Mouse (Mus musculus): ENCODE measurements around the gene Ube3c. TPM values are rescaled to one million over a fixed set of nuclear protein-coding genes. Genes with fewer than 3 reads are reported as not detected.

The Ube3c gene
- total and polyA plus RNA-seq, 2 experiments from 2014 or later, result 17.0 to 43.2 TPM

DNA sequence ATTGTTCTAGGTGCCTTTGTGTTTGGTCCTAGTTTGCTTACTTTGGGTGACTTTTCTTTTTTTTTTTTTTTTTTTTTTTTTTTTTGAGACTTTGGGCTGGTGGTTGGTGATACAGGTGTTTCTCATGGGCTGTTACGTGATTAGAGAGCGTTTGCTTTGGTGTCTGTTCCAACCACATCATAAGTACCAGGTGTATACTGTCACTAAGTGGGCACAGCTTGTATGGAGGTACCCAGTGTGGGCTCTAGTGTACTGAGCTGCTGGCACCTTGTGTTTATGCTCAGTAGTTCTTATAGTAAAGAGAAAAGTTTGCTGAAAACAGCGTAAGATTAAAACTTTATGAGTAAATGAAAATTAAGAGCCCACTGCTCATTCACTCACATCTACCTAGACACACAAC lies 107.4 kb downstream of the Ube3c start:
- H3K9me3 ChIP-seq (replicated peaks; ENCODE audit: control insufficient read depth, low read length), result 0 out of 2 replicates have a peak, but pooled peaks cover 4% of the 10 kb centered on the region
- ATAC-seq (ENCODE audit: insufficient read depth, low read depth) (no peak), DNase-seq (ENCODE audit: low spot score) (no peak)
- no peak for TF ChIP-seq EP300 (IDR thresholded peaks at IDR 0.05; ENCODE audit: low read depth)
- no peak for TF ChIP-seq CTCF (IDR thresholded peaks at IDR 0.05; ENCODE audit: low read depth)
- H3K4me2 ChIP-seq (ENCODE audit: low read depth, low read length), result no peak overlapping the region
- peaks cover 37% of the 10 kb centered on the region for H3K36me3 ChIP-seq (replicated peaks; ENCODE audit: control insufficient read depth, insufficient read depth, low read length)
- H3K27ac ChIP-seq (ENCODE audit: low read depth), result no peak overlapping the region
- H3K9ac ChIP-seq (replicated peaks; ENCODE audit: low read depth, low read length), result no peak overlapping the region
- H3K4me1 ChIP-seq (ENCODE audit: control insufficient read depth, insufficient read depth), result no peaks in the 10 kb centered on the region
- WGBS, result 90% methylated on average over 3 of the region's 3 CpGs
- no peak overlapping the region for H3K4me3 ChIP-seq (ENCODE audit: low read depth, low read length)
- H3K27me3 ChIP-seq (ENCODE audit: control insufficient read depth, insufficient read depth, low read length), result no peaks in the 10 kb centered on the region

DNA sequence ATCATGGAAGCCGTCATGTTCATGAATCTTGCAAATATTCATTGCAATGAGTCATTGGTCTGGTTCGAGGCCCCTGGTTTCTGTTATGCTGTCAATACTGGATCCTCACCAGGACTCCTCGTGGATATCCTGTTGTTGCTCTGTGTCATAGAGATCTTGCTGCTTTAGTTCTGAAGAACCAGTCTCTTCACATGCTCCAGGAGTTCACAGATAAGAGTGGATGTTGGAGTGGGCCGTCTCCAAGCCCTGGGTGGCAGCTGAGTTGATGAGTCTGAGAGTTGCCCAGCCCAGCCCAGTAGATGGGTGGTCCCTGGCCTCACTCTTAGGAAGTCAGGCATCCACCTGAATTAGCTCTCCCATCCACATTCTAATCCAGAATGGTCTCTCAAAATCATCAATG lies 116.0 kb downstream of the Ube3c start:
- TF ChIP-seq CTCF (IDR thresholded peaks at IDR 0.05; ENCODE audit: low read depth) (no peak), EP300 (IDR thresholded peaks at IDR 0.05; ENCODE audit: low read depth) (no peak)
- no peaks in the 10 kb centered on the region for H3K36me3 ChIP-seq (replicated peaks; ENCODE audit: control insufficient read depth, insufficient read depth, low read length)
- DNase-seq (ENCODE audit: low spot score) (no peak), ATAC-seq (ENCODE audit: insufficient read depth, low read depth) (no peak)
- WGBS, result 43% methylated on average over 4 of the region's 4 CpGs
- H3K4me1 ChIP-seq (ENCODE audit: control insufficient read depth, insufficient read depth), result no peaks in the 10 kb centered on the region
- H3K27ac ChIP-seq (ENCODE audit: low read depth), result no peak overlapping the region
- H3K9ac ChIP-seq (replicated peaks; ENCODE audit: low read depth, low read length), result no peak overlapping the region
- no peak overlapping the region for H3K4me2 ChIP-seq (ENCODE audit: low read depth, low read length)
- H3K4me3 ChIP-seq (ENCODE audit: low read depth, low read length), result no peak overlapping the region
- no peaks in the 10 kb centered on the region for H3K27me3 ChIP-seq (ENCODE audit: control insufficient read depth, insufficient read depth, low read length)
- H3K9me3 ChIP-seq (replicated peaks; ENCODE audit: control insufficient read depth, low read length), result 0 out of 2 replicates have a peak, but pooled peaks cover 8% of the 10 kb centered on the region

DNA sequence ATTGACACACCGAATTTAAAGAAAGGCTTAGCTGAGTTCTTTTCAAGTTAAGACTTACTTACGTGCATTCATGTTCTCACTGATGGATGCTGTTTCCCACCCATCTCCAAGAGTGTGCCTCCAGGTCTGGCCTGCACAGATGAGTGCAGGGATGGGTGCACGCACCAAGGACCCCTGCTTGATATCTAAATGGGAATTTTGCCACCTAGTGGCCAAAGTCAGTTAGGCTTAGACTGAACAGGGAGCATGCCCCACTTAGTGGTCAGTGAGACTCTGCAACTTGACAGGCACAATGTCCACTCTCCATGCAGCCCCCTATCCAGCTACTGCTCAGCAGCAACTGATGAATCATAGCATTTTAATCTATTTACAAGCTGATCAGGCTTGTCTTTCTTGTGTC lies 118.6 kb downstream of the Ube3c start:
- Histone ChIP-seq H3K9ac (replicated peaks; ENCODE audit: low read depth, low read length) (no peak overlapping the region), H3K9me3 (replicated peaks; ENCODE audit: control insufficient read depth, low read length) (no peaks in the 10 kb centered on the region), H3K36me3 (replicated peaks; ENCODE audit: control insufficient read depth, insufficient read depth, low read length) (no peaks in the 10 kb centered on the region), H3K27ac (ENCODE audit: low read depth) (no peak overlapping the region), H3K4me2 (ENCODE audit: low read depth, low read length) (no peak overlapping the region), H3K4me3 (ENCODE audit: low read depth, low read length) (no peak overlapping the region), H3K4me1 (ENCODE audit: control insufficient read depth, insufficient read depth) (no peaks in the 10 kb centered on the region), H3K27me3 (ENCODE audit: control insufficient read depth, insufficient read depth, low read length) (no peaks in the 10 kb centered on the region)
- WGBS, result 44% methylated on average over 3 of the region's 3 CpGs
- TF ChIP-seq EP300 (IDR thresholded peaks at IDR 0.05; ENCODE audit: low read depth) (no peak), CTCF (IDR thresholded peaks at IDR 0.05; ENCODE audit: low read depth) (peak; percentile 75)
- DNase-seq (ENCODE audit: low spot score), result peak; percentile 42
- ATAC-seq (ENCODE audit: insufficient read depth, low read depth), result 0 out of 2 replicates have a peak, but pooled peaks have one; percentile 24

DNA sequence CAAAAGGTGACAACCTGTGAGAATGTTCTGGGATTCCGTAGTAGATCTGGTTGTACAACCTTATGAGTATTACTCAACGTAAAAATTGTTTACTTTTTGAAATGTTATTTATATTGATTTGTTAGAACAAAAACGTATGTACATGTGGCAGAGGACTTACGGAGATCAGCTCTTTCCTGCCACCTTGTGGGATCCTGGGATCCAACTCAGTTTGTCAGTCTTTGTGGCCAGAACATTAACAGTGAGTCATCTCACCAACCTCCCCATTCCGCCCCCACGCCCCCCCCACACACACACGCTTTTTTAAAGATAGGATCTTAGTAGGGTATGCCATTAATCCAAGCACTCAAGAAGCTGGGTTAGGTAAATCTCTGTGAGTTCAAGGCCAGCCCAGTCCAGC lies 119.3 kb downstream of the Ube3c start:
- no peaks in the 10 kb centered on the region for H3K9me3 ChIP-seq (replicated peaks; ENCODE audit: control insufficient read depth, low read length)
- H3K4me1 ChIP-seq (ENCODE audit: control insufficient read depth, insufficient read depth), result no peaks in the 10 kb centered on the region
- no peak overlapping the region for H3K27ac ChIP-seq (ENCODE audit: low read depth)
- H3K36me3 ChIP-seq (replicated peaks; ENCODE audit: control insufficient read depth, insufficient read depth, low read length), result no peaks in the 10 kb centered on the region
- H3K4me3 ChIP-seq (ENCODE audit: low read depth, low read length), result no peak overlapping the region
- WGBS, result 39% methylated on average over 7 of the region's 7 CpGs
- no peak overlapping the region for H3K4me2 ChIP-seq (ENCODE audit: low read depth, low read length)
- ATAC-seq (ENCODE audit: insufficient read depth, low read depth) (no peak), DNase-seq (ENCODE audit: low spot score) (no peak)
- TF ChIP-seq CTCF (IDR thresholded peaks at IDR 0.05; ENCODE audit: low read depth) (peak; percentile 24; the same call in 1 of the 2 replicates), EP300 (IDR thresholded peaks at IDR 0.05; ENCODE audit: low read depth) (no peak)
- no peak overlapping the region for H3K9ac ChIP-seq (replicated peaks; ENCODE audit: low read depth, low read length)
- no peaks in the 10 kb centered on the region for H3K27me3 ChIP-seq (ENCODE audit: control insufficient read depth, insufficient read depth, low read length)

DNA sequence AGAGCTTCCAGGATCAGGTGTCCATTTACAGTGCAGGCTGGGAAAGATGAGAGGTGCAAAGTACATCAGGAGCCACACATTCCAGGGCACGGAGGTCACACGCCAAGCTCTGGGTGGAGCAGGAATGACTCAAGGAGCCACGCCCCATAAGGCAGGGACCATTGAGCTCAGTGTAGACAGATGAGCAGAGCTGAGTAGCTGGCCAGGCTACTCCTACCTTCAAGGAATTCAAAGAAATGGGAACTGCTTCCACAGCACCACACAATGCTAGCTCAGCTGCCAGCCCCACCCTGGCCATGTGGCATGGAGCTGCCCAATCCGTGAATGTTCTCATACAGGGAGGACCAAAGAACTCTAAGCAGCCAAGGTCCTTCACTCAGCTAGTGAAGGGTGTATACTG lies 129.5 kb downstream of the Ube3c start:
- WGBS, result 72% methylated on average over 4 of the region's 4 CpGs
- Histone ChIP-seq H3K9ac (replicated peaks; ENCODE audit: low read depth, low read length) (no peak overlapping the region), H3K9me3 (replicated peaks; ENCODE audit: control insufficient read depth, low read length) (no peaks in the 10 kb centered on the region), H3K27me3 (ENCODE audit: control insufficient read depth, insufficient read depth, low read length) (no peaks in the 10 kb centered on the region), H3K4me2 (ENCODE audit: low read depth, low read length) (no peak overlapping the region), H3K4me1 (ENCODE audit: control insufficient read depth, insufficient read depth) (0 out of 2 replicates have a peak, but pooled peaks cover 3% of the 10 kb centered on the region), H3K4me3 (ENCODE audit: low read depth, low read length) (no peak overlapping the region), H3K27ac (ENCODE audit: low read depth) (no peak overlapping the region), H3K36me3 (replicated peaks; ENCODE audit: control insufficient read depth, insufficient read depth, low read length) (no peaks in the 10 kb centered on the region)
- ATAC-seq (ENCODE audit: insufficient read depth, low read depth) (no peak), DNase-seq (ENCODE audit: low spot score) (no peak)
- TF ChIP-seq CTCF (IDR thresholded peaks at IDR 0.05; ENCODE audit: low read depth), result no peak
- TF ChIP-seq EP300 (IDR thresholded peaks at IDR 0.05; ENCODE audit: low read depth), result no peak

DNA sequence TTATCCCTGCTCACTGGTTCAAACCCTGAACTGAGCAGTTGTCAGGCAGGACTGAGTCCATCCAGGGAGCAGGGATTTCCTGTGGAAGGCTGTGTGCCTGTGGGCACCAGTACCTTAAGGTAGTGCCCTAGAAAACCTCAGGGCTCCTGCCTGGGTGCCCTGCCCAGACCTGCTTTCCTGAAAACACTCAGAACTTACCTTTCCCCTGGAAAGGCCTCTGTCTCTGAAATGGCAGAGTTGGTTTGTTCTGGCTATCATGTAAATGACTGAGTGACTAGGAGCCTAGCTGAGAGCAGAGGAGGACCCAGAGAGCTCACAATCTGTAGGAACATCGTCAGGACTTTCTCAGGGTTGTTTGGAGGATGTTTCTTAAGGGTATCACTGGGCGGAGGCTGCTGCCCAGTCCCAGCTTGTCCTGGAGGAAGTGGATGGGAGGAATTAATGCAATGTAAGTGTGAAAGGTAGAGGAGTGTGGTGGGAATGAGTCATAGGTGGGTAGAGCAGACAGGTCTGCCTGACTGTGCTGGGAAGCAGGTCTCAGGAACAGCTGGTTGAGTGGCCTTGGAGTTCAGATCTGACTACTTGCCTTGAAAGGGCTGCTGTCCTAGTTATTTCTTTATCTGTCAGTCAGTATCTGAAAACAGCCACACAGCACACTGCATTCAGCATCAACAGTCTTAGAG lies 130.6 kb downstream of the Ube3c start:
- Histone ChIP-seq H3K4me3 (ENCODE audit: low read depth, low read length) (no peak overlapping the region), H3K4me2 (ENCODE audit: low read depth, low read length) (no peak overlapping the region), H3K27ac (ENCODE audit: low read depth) (no peak overlapping the region), H3K9me3 (replicated peaks; ENCODE audit: control insufficient read depth, low read length) (no peaks in the 10 kb centered on the region), H3K27me3 (ENCODE audit: control insufficient read depth, insufficient read depth, low read length) (no peaks in the 10 kb centered on the region), H3K4me1 (ENCODE audit: control insufficient read depth, insufficient read depth) (0 out of 2 replicates have a peak, but pooled peaks cover 3% of the 10 kb centered on the region), H3K36me3 (replicated peaks; ENCODE audit: control insufficient read depth, insufficient read depth, low read length) (no peaks in the 10 kb centered on the region), H3K9ac (replicated peaks; ENCODE audit: low read depth, low read length) (no peak overlapping the region)
- no peak for ATAC-seq (ENCODE audit: insufficient read depth, low read depth)
- no peak for TF ChIP-seq EP300 (IDR thresholded peaks at IDR 0.05; ENCODE audit: low read depth)
- no peak for TF ChIP-seq CTCF (IDR thresholded peaks at IDR 0.05; ENCODE audit: low read depth)
- WGBS, result 61% methylated on average over 2 of the region's 2 CpGs
- no peak for DNase-seq (ENCODE audit: low spot score)
